Mouse (Mus musculus): Measurements from ENCODE around the gene Abhd17a. TPM values are rescaled to one million over a fixed set of nuclear protein-coding genes. Genes with fewer than 3 reads are reported as not detected.

Gene Abhd17a
- total and polyA plus RNA-seq, 2 experiments: 45.7 to 194 TPM

- Histone ChIP-seq H3K4me1 (ENCODE audit: control insufficient read depth, insufficient read depth, low read length) (peaks cover 26% of the 10 kb centered on the region), H3K79me2 (ENCODE audit: control insufficient read depth, insufficient read depth, low read length) (peaks cover 47% of the 10 kb centered on the region), H3K27me3 (ENCODE audit: control insufficient read depth, insufficient read depth, low read length) (no peaks in the 10 kb centered on the region), H3K36me3 (ENCODE audit: control insufficient read depth, insufficient read depth, low read length) (no peaks in the 10 kb centered on the region), H3K9ac (ENCODE audit: low read depth, low read length) (no peak overlapping the region), H3K4me3 (ENCODE audit: insufficient read depth, low read depth, low read length) (no peak overlapping the region), H3K27ac (replicated peaks; ENCODE audit: insufficient read depth, low read depth, low read length) (no peak overlapping the region)
- DNase-seq (ENCODE audit: extremely low read depth, low read depth, low spot score): no peak
- TF ChIP-seq CTCF (IDR thresholded peaks at IDR 0.05; ENCODE audit: low read depth, low read length) (no peak), POLR2A (IDR thresholded peaks at IDR 0.05; ENCODE audit: extremely low read depth, insufficient read depth, low read length) (no peak)
- 70% methylated on average over 6 of the region's 6 CpGs for WGBS
Observed at GRCm38 (mm10) chr10:80553997-80554396, 36.1 kb downstream of the Abhd17a start.

GRCm38 (mm10) chr10:80553575-80553974 is 36.6 kb downstream of the Abhd17a start:
- Histone ChIP-seq H3K27ac (replicated peaks; ENCODE audit: insufficient read depth, low read depth, low read length) (no peak overlapping the region), H3K27me3 (ENCODE audit: control insufficient read depth, insufficient read depth, low read length) (no peaks in the 10 kb centered on the region), H3K4me1 (ENCODE audit: control insufficient read depth, insufficient read depth, low read length) (peaks cover 21% of the 10 kb centered on the region), H3K79me2 (ENCODE audit: control insufficient read depth, insufficient read depth, low read length) (peaks cover 44% of the 10 kb centered on the region), H3K9ac (ENCODE audit: low read depth, low read length) (no peak overlapping the region), H3K36me3 (ENCODE audit: control insufficient read depth, insufficient read depth, low read length) (no peaks in the 10 kb centered on the region), H3K4me3 (ENCODE audit: insufficient read depth, low read depth, low read length) (no peak overlapping the region)
- 67% methylated on average over 8 of the region's 8 CpGs for WGBS
- TF ChIP-seq POLR2A (IDR thresholded peaks at IDR 0.05; ENCODE audit: extremely low read depth, insufficient read depth, low read length): no peak
- TF ChIP-seq CTCF (IDR thresholded peaks at IDR 0.05; ENCODE audit: low read depth, low read length): no peak
- DNase-seq (ENCODE audit: extremely low read depth, low read depth, low spot score): no peak

GRCm38 (mm10) chr10:80552364-80552763 is 37.8 kb downstream of the Abhd17a start:
- Histone ChIP-seq H3K27ac (replicated peaks; ENCODE audit: insufficient read depth, low read depth, low read length) (no peak overlapping the region), H3K79me2 (ENCODE audit: control insufficient read depth, insufficient read depth, low read length) (peaks cover 32% of the 10 kb centered on the region), H3K9ac (ENCODE audit: low read depth, low read length) (no peak overlapping the region), H3K4me3 (ENCODE audit: insufficient read depth, low read depth, low read length) (no peak overlapping the region), H3K27me3 (ENCODE audit: control insufficient read depth, insufficient read depth, low read length) (no peaks in the 10 kb centered on the region), H3K36me3 (ENCODE audit: control insufficient read depth, insufficient read depth, low read length) (no peaks in the 10 kb centered on the region; the same call in 1 of the 2 replicates), H3K4me1 (ENCODE audit: control insufficient read depth, insufficient read depth, low read length) (peaks cover 9% of the 10 kb centered on the region; the same call in 1 of the 2 replicates)
- WGBS: 54% methylated on average over 9 of the region's 9 CpGs
- no peak for DNase-seq (ENCODE audit: extremely low read depth, low read depth, low spot score)
- no peak for TF ChIP-seq CTCF (IDR thresholded peaks at IDR 0.05; ENCODE audit: low read depth, low read length)
- no peak for TF ChIP-seq POLR2A (IDR thresholded peaks at IDR 0.05; ENCODE audit: extremely low read depth, insufficient read depth, low read length)

- TF ChIP-seq CTCF (IDR thresholded peaks at IDR 0.05; ENCODE audit: low read depth, low read length): no peak
- no peak for TF ChIP-seq POLR2A (IDR thresholded peaks at IDR 0.05; ENCODE audit: extremely low read depth, insufficient read depth, low read length)
- no peak for DNase-seq (ENCODE audit: extremely low read depth, low read depth, low spot score)
- Histone ChIP-seq H3K27ac (replicated peaks; ENCODE audit: insufficient read depth, low read depth, low read length) (no peak overlapping the region), H3K36me3 (ENCODE audit: control insufficient read depth, insufficient read depth, low read length) (peaks cover 14% of the 10 kb centered on the region), H3K4me1 (ENCODE audit: control insufficient read depth, insufficient read depth, low read length) (peaks cover 9% of the 10 kb centered on the region; the same call in 1 of the 2 replicates), H3K27me3 (ENCODE audit: control insufficient read depth, insufficient read depth, low read length) (no peaks in the 10 kb centered on the region), H3K9ac (ENCODE audit: low read depth, low read length) (no peak overlapping the region), H3K79me2 (ENCODE audit: control insufficient read depth, insufficient read depth, low read length) (peaks cover 14% of the 10 kb centered on the region), H3K4me3 (ENCODE audit: insufficient read depth, low read depth, low read length) (no peak overlapping the region)
- 87% methylated on average over 21 of the region's 21 CpGs for WGBS
Observed at GRCm38 (mm10) chr10:80549279-80549678, 40.9 kb downstream of the Abhd17a start.

- WGBS: 75% methylated on average over 10 of the region's 10 CpGs
Observed at GRCm38 (mm10) chr10:80548428-80549006, 41.6 kb downstream of the Abhd17a start.

GRCm38 (mm10) chr10:80547539-80547938 is 42.6 kb downstream of the Abhd17a start:
- no peak for TF ChIP-seq POLR2A (IDR thresholded peaks at IDR 0.05; ENCODE audit: extremely low read depth, insufficient read depth, low read length)
- no peak for TF ChIP-seq CTCF (IDR thresholded peaks at IDR 0.05; ENCODE audit: low read depth, low read length)
- no peak for DNase-seq (ENCODE audit: extremely low read depth, low read depth, low spot score)
- Histone ChIP-seq H3K9ac (ENCODE audit: low read depth, low read length) (no peak overlapping the region), H3K79me2 (ENCODE audit: control insufficient read depth, insufficient read depth, low read length) (no peaks in the 10 kb centered on the region), H3K36me3 (ENCODE audit: control insufficient read depth, insufficient read depth, low read length) (peaks cover 17% of the 10 kb centered on the region), H3K27me3 (ENCODE audit: control insufficient read depth, insufficient read depth, low read length) (no peaks in the 10 kb centered on the region), H3K27ac (replicated peaks; ENCODE audit: insufficient read depth, low read depth, low read length) (no peak overlapping the region), H3K4me3 (ENCODE audit: insufficient read depth, low read depth, low read length) (no peak overlapping the region), H3K4me1 (ENCODE audit: control insufficient read depth, insufficient read depth, low read length) (no peaks in the 10 kb centered on the region)
- WGBS: 92% methylated on average over 15 of the region's 15 CpGs

More at GRCm38 (mm10) chr10:80548428-80549006, 41.6 kb downstream of the Abhd17a start:
- H3K9ac ChIP-seq (ENCODE audit: low read depth, low read length): no peak overlapping the region
- H3K27me3 ChIP-seq (ENCODE audit: control insufficient read depth, insufficient read depth, low read length): no peaks in the 10 kb centered on the region
- H3K4me3 ChIP-seq (ENCODE audit: insufficient read depth, low read depth, low read length): no peak overlapping the region
- peaks cover 17% of the 10 kb centered on the region for H3K36me3 ChIP-seq (ENCODE audit: control insufficient read depth, insufficient read depth, low read length)
- TF ChIP-seq CTCF (IDR thresholded peaks at IDR 0.05; ENCODE audit: low read depth, low read length) (peak; percentile 82), POLR2A (IDR thresholded peaks at IDR 0.05; ENCODE audit: extremely low read depth, insufficient read depth, low read length) (no peak)
- 0 out of 2 replicates have a peak, but pooled peaks cover 1% of the 10 kb centered on the region for H3K4me1 ChIP-seq (ENCODE audit: control insufficient read depth, insufficient read depth, low read length)
- peaks cover 7% of the 10 kb centered on the region for H3K79me2 ChIP-seq (ENCODE audit: control insufficient read depth, insufficient read depth, low read length)
- peak; percentile 31 for DNase-seq (ENCODE audit: extremely low read depth, low read depth, low spot score)
- no peak overlapping the region for H3K27ac ChIP-seq (replicated peaks; ENCODE audit: insufficient read depth, low read depth, low read length)

Measured in liver, adult 2 months (tissue).